Mouse (Mus musculus): ENCODE measurements around the gene Serpine2. TPM values are rescaled to one million over a fixed set of nuclear protein-coding genes. Genes with fewer than 3 reads are reported as not detected.

Serpine2 gene
- 3.1 to 5.4 TPM (median 3.8 TPM) in 4 replicates for total RNA-seq (2023)

GRCm38 (mm10) chr1:79861130-79861942 is at the start of gene Serpine2:
Serpine2 (minus strand) TSS chr1:79861180.

GRCm38 (mm10) chr1:79775927-79776458 is 85.0 kb downstream of the Serpine2 start, which contains the start of the genes Mrpl44 and Wdfy1:
Mrpl44 (plus strand) TSS chr1:79776018.
Wdfy1 (minus strand) TSS chr1:79776143.

Other genes starting within 250 kb of the Serpine2 start
- gene Ap1s3, start 189.2 kb downstream of the Serpine2 start, total RNA-seq (2023): 32.5 to 39.7 TPM (median 36.8 TPM) in 4 replicates
- gene Mrpl44, start 85.2 kb downstream of the Serpine2 start, total RNA-seq (2023): 14.1 to 16.2 TPM (median 14.8 TPM) in 4 replicates
- gene Wdfy1, start 85.0 kb downstream of the Serpine2 start, total RNA-seq (2023): 42.0 to 55.4 TPM (median 48.6 TPM) in 4 replicates